Mouse (Mus musculus) hematopoietic stem cell, adult 5-6 weeks (primary cell): ENCODE results near the gene Smpd4. TPM values are rescaled to one million over a fixed set of nuclear protein-coding genes. Genes with fewer than 3 reads are reported as not detected.

Experiments used
- ATAC-seq, 2 experiments: fragments of 125-278 bp in 1 of 2; replicated peaks in 1 of 2; 2 replicates each; pipeline ENCODE4 v1.8.0; 2016 to 2017; ENCODE audit warnings: inconsistent platforms in 2 of 2, mild to moderate bottlenecking in 2 of 2, moderate number of reproducible peaks in 2 of 2, low read depth in 1 of 2, moderate TSS enrichment in 1 of 2; ENCODE audit not compliant: low FRiP score in 2 of 2, poor library complexity in 2 of 2, severe bottlenecking in 2 of 2, insufficient read depth in 1 of 2, low TSS enrichment in 1 of 2
- total RNA-seq: library from RNA; stranded (forward); fragments of 172-1452, 232-1000 nt; gene quantifications from 2 replicates; pipeline ENCODE4 v1.2.3, GENCODE M21; 2017

The Smpd4 gene
- total RNA-seq, 1 experiment from 2014 or later = 45.2 TPM

DNA sequence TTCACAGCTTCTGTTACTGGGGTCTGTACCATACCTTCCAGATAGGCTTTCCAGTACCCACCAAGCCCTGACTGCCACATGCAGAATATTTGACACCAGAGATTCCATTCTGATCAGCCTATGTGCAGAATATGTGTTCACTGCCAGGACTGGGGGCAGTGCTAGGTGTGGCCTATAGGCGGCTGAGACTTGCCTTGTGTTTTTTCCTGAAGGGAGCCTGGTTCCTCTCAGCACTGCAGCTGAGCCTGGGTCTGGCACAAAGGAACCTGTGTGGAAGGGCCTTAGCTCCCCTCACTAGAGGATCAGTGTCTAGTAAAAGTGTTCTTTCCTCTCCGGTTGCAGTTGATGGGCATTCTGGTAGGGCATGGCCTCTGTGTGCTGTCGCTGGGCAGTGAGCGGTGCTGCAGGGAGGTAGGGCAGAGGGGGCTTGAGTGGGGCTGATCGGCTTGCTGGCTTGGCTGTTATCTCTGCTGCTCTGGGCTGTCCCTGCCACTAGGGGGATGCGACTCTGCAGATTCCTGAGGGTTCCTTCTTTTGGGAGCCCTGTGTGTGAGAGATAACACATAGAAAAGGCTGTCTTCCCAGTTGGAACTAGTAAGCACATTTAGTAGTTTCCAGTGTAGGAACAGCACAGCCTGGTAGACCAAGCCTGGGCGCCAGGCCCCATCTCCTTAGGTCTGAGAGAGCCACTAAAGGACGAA, 14.5 kb downstream of the Smpd4 start:
- no peak for ATAC-seq

DNA sequence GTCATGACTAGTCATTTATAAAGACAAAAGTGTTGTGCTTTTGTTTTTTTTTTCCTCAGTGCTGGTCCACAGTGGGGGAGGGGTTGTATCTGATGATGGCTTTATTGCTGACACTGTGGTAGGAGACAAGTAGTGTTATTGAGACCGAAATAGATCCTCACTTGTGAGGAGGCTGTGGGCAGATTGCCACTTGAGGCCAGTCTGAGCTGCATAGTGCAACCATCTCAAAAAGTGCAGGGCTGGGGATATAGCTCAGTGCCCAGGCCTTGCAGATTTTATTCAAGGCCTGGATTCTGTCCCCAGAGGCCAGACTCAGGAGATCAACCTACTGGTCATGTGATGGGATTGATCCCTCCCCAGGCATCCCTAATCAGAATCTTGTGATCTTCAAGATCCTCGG, 17.8 kb downstream of the Smpd4 start:
- no peak for ATAC-seq

DNA sequence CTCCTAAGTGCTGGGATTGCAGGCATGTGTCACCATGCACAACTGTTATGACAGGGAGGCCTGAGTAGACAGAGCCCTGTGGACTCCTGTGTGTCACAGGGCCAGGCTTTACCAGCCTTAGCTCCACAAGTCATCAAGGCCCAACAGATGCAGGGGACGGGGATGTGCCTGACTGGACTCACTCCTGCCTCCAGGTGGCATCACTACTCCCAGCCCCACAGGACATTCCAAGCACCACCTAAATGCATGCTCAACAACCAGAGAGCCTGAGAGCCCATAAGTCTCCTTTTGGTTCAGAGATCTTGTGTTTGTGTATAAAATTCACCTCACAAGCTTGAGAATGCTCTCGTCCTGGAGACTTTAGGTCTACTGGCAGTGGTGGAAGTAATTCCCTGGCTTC, 18.5 kb downstream of the Smpd4 start:
- no peak for ATAC-seq

DNA sequence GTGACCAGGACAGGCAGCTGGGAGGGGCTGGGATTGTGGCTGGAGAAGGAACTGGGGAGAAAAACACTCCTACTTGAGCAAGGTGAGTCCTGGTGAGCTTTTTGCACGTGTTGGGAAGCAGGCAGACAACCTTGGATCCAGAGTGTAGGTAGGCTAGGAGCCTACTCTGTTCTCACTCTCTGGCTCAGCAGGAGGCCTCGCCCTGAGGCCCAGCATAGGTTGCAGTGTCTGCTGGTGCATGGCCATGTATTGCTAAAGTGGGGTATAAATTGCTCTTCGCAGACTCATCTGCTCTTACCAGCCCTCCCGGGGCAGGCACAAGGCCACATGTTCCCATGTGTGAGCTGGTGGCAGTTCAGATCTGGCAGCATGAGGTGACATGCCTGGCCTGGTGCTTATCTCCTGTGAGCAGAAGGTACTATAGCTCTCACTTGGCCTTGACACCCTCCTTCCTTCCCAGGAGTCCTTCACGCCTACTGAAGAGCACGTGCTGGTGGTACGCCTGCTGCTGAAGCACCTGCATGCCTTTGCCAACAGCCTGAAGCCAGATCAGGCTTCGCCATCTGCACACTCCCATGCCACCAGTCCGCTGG, 19.0 kb downstream of the Smpd4 start:
- ATAC-seq = peak; percentile 50 to 77; a peak in 3 of 4 replicates

DNA sequence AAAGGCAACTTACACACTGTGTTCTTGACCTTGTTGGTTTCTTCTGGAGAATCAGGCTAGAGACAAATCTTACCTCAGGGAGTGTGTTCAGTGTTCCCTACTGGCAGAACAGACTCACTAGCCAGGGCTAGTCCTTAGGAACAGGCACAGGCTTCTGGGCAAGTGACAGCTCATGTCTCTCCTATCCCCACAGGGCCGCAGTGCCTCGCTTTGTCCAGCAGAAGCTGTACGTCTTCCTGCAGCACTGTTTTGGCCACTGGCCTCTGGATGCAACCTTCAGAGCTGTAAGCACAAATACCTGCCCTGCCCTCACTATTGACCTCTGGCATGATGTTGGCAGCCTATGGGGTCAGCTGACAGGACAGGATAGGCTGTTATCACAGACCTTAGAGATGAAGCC, 19.9 kb downstream of the Smpd4 start:
- no peak for ATAC-seq

DNA sequence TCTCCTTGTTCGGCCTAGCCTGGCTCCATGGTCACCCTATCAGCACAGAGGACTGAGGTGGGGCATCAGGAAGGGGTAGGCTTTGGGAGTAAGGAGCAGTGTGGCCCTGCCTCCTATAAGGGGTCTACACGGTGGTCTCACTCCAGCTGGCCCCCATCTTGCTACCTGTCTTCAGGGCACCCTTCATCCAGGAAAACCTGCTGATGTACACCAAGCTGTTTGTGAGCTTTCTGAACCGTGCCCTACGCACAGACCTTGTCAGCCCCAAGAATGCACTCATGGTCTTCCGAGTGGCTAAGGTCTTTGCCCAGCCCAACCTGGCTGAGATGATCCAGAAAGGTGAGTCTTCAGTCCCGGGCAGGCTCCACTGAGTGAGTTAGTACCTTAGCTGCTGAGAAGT, 20.8 kb downstream of the Smpd4 start:
- no peak for ATAC-seq

DNA sequence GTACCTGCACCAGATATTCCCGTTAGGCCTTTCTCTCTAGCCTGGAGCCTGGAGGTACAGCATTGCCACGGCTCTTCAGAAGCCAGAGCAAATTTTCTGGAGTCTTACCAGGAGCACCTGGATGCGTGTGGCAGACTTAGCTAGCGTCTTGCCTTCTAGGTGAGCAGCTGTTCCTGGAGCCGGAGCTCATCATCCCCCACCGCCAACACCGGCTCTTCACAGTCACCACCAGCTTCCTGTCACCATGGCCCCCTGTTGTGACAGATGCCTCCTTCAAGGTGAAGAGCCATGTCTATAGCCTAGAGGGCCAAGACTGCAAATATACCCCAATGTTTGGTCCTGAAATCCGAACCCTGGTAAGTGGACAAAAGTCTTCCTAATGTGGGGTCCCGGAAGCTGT, 21.6 kb downstream of the Smpd4 start:
- ATAC-seq = no peak

DNA sequence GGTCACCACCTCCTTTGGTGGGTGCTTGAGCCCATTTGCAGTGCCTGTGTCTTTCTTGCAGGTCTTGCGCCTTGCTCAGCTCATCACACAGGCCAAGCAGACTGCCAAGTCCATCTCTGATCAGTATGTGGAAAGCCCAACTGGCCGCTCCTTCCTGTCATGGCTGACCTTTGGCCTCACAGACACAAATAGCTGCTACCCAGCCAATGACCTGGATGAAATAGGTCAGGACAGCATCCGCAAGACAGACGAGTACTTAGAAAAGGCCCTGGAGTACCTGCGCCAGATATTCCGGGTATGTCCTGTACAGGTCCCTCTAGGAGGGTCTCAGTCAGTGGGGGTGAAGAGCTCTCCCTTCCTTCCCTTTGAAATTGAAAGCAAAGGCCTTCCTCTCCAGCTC, 22.1 kb downstream of the Smpd4 start:
- no peak for ATAC-seq

DNA sequence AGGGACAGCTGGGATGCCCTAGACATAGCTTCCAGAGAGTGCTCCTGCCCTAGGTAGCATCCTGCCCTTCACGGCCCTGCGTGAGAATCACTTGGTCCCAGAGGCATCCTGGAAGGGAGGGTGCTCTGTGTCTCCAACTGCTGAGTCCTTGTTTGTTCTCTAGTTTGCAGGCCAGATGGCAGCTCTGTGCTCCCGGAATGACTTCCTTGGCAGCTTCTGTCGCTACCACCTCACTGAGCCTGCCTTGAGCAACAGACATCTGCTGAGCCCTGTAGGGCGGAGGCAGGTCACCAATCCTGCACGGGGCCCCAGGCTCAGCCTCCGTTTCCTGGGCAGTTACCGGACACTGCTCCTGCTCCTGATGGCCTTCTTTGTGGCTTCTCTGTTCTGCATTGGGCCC, 23.2 kb downstream of the Smpd4 start:
- ATAC-seq = no peak

DNA sequence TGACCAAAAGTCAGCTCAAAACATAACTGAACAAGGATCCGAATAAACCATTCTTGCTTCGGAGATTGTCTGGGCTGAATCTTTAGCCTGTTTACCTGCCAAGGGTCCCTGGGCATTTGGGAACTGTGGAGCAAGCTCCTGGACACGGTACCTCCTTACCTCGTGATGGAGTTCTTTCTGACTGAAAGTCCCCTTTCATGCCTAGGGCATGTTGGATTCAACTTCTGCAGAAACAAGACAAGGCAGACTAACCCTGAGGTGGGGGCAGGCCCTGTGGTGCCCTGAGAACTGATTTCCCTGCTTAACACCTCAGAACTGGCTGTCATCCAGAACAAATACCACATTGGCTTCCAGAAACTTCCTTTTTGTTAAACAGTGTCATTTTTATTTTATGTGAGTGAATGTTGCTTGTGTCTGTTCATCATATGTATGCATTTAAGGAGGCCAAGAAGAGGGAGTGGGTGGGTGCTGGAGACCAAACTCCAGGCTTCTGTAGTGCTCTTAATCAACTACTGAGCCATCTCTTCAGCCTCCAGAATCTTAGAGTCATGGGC, 24.4 kb downstream of the Smpd4 start:
- ATAC-seq = no peak

DNA sequence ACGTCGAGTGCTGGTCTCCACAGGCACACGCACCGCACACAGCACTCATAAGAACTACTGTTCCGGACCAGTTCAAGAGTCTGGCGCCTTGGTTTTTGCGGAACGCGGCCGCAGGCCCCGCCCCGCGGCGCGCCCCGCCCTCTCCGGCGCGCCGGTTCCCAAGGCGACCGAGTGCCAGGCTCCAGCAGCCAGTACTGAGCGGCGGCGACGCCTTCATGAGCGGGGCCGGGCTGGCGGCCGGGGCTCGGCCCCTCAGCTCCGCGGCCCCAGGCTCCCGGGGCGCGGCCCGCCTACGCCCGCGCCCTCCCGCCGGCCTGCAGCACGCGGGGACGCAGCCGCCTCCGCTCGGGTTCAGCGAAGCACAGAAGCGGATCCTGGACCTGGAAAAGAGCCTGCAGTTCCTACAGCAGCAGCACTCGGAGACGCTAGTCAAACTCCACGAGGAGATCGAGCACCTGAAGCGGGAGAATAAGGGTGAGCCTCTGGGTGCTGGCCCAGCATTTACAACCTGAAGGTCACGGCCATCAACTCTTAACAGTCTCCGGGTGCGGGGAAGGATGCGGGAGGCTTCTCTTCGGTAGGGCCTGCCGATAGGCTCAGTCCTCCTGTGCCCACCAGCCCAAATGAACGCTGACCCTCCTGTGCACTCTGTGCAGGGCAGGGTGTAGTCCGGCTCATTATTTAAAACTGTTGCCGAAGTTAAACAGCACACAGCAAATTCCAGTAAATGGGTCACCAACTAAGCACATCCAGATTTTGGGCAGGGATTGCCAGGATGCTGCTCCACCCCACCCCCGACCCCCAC, 27.4 kb downstream of the Smpd4 start, which contains the start of gene Ccdc74a:
Gene Ccdc74a (plus strand): TSS at position 161 of the 805 bp plus-strand sequence.
- ATAC-seq = peak; percentile 69 to 72

DNA sequence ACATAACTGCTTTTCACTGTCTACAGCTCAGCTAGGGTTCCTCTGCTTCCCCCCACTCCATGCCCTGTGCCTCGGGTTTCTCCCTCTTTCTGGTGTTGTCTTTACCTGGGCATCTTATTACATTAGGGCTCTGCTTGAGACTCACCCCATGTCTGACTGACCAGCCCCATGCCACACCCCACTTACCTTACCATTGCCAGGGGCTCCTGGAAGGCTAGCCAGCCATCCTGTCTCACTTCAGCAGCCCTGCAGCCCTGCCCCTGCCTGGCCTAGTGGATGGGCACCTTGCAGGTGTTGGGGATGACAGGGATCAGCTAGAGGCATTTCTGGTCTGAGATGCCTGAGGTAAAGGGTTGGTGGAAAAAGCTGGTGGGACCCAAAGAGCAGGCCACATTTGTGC, 28.0 kb downstream of the Smpd4 start:
- ATAC-seq = no peak

DNA sequence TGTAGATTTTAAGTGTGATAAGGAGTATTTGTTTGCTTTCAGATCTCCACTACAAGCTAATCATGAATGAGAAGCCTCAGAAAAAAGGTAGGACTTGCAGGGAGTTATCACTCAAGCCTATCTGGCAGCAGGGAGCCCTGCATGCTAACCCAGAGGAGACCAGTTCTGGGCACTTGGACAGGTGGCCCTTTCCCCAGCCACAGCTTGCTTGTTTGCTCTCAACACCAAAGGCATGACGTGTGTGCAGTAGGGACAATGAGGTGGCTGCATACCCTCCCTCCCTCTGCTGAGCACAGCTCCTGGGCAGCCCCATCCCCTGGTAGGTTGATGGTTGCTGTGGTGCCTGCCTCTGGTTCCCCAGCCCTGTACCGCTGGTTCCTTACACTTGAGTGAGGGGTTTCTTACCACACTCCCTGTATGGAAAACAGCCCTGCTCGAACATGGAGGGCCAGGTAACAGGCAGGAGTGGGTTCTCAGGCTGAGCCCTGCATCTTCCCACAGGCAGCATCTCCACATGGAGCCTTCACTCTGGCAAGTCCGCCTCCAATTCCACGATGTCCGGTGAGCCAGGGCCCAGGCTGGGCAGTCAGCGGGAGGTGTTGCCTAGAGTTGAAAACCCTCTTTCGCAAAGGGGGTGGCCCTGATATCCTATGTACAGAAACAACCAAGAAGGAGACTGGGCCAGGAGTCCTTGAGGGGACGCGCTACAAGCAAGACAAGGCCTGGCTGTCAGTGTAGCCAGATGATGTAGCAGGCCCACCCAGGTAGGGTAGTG, 28.6 kb downstream of the Smpd4 start:
- no peak for ATAC-seq

DNA sequence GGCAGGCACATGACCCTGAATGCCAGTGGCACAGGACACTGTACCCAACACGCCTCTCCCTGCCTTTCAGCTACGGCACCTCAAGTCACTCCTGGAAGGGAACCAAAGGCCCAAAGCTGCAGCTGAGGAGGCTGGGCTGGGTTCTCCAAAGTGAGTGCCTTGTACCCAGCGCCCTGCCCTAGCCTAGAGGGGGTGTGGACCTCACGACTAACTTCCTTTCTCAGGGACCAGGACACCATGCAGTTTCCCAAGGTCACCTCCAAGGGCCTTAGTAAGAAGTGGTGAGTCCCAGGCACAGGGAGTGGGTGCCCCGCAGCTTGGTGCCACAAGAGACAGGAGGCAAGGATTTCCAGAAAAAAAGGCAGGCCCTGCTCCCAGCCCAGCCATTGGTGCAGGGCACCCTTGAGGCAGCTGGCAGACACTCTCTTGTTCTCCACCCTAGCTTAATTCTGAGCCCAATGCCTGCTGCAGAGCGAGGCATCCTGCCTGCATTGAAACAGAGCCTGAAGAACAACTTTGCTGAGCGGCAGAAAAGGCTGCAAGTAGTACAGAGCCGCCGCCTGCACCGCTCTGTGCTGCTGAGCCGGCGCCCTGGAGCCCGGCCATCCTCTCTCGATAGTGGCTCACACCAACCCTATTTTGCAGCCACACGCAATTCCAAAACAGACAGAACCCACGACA, 30.9 kb downstream of the Smpd4 start:
- ATAC-seq = no peak

DNA sequence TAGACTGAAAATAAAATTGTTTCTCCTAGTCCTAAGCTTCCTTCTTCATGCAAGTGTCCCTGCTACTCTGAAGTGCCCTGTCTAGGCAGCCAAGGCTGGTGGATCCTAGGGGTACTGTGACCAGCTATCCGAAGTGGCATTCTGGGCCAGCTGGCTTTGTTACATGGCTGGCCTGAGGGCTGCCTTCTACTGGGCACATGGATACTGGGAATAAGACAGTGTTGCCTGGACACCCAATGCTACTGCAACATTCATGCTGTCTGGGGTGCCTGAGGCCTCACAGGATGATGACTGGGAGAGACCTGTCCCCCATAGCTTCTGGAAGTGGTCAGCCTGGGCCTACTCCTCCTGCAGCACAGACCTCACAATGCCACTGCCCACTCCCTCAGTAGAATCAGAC, 31.6 kb downstream of the Smpd4 start:
- no peak for ATAC-seq

DNA sequence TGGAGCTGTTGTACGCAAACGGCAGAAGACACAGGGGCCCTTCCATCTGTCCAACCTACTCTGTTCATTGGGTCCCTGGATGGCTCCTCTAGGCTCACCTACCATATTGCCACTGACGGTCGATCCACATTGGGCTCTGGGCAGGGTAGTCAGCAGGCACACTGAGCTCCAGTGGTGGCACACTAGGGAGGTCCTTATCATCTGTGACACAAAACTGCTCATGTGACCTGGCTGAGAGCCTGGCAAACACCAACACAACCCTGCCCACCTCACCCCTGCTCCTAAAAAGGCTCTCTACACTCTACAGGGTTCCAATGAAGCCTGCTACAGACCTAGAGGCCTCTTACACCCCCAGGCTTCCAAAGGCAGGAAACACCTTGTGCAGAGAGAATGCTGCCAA, 33.5 kb downstream of the Smpd4 start:
- no peak; a peak in 1 of 4 replicates for ATAC-seq

DNA sequence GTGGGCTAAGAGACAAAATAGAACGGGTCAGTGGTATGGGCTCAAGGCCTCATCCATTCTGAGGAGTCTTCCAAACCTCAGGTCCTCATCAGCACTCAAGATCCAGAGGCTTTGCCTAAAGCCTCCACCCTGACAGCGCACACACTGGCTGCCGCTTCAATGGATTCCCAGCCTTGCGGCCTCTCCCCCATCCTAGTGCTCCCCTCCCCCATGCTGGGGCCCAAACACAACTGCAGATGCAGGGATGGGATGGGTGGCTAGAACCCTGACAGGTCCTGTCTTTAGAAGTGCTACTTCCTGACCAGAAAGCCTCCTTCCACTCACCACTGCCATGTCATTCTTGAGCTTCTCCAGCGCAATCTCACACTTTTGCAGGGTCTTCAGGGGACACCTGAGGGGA, 34.4 kb downstream of the Smpd4 start:
- no peak for ATAC-seq
